Mouse (Mus musculus): ENCODE measurements around the gene Lrig2.

Gene Lrig2

DNA sequence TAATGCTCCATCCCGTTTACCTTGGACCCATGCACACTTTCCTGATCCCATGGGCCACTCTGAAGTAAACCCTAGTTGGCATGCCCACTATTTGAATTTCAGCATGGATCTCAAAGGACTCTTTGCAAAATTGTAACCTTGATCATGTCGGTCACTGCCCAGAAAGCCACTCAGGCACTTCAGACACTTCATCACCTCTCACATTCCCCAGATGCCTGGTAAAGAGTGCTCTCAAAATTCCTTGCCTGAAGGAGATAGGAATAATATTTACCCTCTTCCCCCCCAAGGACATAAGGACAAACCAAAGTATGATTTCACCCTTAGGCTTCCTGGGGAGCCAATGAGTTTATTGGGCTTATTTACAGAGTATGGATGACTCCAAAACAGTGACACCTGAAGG, 139.3 kb downstream of the Lrig2 start:
- DNase-seq (ENCODE audit: low spot score in 2 of 2), result no peak

- DNase-seq (ENCODE audit: low spot score in 2 of 2), result no peak
These were observed 143.8 kb downstream of the Lrig2 start for GRCm38 (mm10) chr3:104367912-104368311.

GRCm38 (mm10) chr3:104361814-104362213, 149.9 kb downstream of the Lrig2 start:
- no peak for DNase-seq (ENCODE audit: low spot score in 2 of 2)

- no peak for DNase-seq (ENCODE audit: low spot score in 2 of 2)
These were observed 151.4 kb downstream of the Lrig2 start for GRCm38 (mm10) chr3:104360325-104360724.

DNA sequence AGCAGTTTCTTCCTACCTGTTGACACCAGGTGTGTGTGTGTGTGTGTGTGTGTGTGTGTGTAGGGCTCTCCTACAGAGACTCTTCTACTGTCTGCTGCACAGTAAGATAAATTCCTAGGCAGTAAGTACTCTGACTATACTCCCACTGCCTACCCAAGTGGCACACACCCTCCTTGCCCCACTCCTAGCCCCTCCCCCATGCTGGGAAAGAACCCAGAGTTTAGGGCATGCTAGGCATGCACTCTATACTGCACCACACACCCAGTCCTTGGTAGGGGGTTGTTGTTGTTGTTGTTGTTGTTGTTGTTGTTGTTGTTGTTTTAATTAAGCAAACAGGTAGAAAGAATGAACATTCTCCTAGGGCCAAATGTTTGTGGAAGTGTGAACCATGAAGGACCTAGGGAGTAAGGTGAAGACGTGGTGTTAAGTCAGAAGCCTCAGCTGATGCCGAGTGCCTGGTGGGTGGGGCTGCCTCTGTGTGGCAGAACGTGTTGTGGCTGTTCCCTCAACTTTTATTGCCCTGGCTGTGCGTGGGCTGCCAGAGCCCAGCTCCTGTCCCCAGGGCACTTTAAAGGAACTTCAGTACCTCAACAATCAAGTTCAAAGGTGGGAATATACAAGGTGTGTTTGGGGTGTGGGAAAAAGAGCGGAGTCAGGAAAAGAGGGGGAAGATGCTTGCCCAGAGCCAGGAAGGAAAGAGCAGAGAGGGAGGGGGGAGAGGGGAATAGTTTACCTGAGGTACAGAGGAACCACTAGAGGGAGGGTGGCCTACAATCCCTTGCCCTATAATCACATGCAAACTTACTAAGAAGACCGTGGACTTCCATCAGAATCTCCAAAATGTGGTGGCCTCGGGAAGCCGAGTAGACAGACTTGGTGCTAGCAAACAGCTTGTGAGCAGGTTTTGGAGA, 152.2 kb downstream of the Lrig2 start:
- no peak for DNase-seq (ENCODE audit: low spot score in 2 of 2)

DNA sequence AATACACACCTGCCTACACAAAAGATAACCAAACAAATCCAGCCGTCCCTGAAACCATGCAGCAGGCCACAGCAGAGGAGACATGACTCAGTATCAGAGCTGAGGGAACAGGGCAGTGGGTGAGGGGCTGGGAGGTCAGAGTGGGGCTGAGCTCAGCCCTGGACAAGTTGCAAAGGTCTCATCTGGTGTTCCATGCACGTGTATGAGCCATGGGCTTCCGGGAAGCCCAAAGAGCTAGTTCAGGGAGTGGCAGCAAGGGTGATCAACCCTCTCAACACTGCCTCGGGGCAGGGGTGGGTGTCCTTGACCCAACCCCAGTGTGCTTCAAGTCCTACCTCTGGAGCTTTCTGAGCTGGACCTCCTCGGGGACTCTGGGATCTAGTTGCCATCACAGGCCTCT, 153.0 kb downstream of the Lrig2 start:
- no peak for DNase-seq (ENCODE audit: low spot score in 2 of 2)

- no peak for DNase-seq (ENCODE audit: low spot score in 2 of 2)
These were observed 155.6 kb downstream of the Lrig2 start for GRCm38 (mm10) chr3:104356106-104356505.

GRCm38 (mm10) chr3:104353884-104354283, 157.8 kb downstream of the Lrig2 start:
- DNase-seq (ENCODE audit: low spot score in 2 of 2), result no peak

DNA sequence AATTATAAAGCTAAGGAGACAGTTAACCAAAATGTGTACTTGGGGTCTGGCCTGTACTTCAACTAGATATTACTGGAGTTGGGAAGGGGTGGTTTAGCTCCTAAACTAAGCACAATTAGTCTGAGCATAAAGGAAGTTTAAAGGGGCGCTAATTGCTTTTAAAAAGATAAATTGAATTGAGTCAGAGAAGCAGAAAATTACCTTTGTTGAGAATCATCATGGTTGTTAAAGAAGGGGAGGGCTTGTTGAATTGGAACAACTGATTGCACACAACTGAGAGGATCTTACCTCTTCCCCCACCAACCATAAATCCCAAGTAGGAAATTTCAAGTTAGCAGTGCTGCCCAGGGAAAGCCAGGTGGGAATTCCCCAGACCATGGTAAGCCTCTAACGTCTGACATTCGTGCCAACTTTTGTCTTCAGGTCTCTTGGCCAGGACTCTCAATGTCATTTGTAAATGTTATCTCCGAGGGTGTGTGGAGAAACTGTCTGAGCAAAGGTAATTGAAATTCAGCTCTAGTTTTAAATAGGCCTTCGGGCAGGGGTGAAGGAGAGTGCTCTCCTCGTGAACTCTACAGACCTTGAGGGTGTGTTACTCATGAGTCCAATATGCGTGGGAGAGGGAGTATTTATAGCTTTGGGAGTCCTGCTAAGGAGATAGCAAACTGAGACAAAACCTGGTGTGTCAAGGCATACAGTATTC, 159.2 kb downstream of the Lrig2 start:
- DNase-seq (ENCODE audit: low spot score in 2 of 2), result no peak

- no peak for DNase-seq (ENCODE audit: low spot score in 2 of 2)
These were observed 161.3 kb downstream of the Lrig2 start for GRCm38 (mm10) chr3:104350253-104350945.

- no peak for DNase-seq (ENCODE audit: low spot score in 2 of 2)
These were observed 161.9 kb downstream of the Lrig2 start for GRCm38 (mm10) chr3:104349847-104350228.

- DNase-seq (ENCODE audit: low spot score in 2 of 2), result no peak
These were observed 162.4 kb downstream of the Lrig2 start for GRCm38 (mm10) chr3:104349203-104349846.

All from spleen, postnatal 4 days (tissue).